Mouse (Mus musculus): Measurements from ENCODE around the gene Hes3. TPM values are rescaled to one million over a fixed set of nuclear protein-coding genes. Genes with fewer than 3 reads are reported as not detected.

Gene Hes3
- polyA plus RNA-seq, 1 experiment from 2014 or later: 0.36 TPM

DNA sequence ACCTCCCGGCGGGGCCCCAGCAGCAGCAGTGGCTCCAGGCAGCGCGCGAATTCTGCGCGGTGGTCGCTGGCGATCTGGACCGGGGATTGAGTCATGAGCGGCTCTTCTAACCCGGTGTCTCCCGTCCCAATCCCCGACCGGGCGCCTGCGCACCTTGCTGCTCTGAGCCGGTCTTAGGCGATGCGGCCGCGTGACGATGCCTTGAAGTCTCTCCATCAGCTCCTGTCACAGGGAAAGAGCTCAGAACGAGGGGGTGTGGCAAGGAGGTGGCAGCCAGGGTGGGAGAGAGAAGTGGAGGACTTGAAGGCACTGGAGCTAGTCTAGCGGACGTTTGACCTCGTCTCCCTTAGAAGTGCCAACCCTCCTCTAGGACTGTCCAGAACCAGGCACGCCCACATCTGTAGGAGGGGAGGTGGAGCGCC lies 21.8 kb upstream of the Hes3 start:
- Histone ChIP-seq H3K9ac (replicated peaks; ENCODE audit: low read depth, low read length) (peak overlapping the region; percentile 54), H3K4me1 (ENCODE audit: control insufficient read depth, insufficient read depth, low read length) (peaks cover 9% of the 10 kb centered on the region; the same call in 1 of the 2 replicates), H3K36me3 (ENCODE audit: control insufficient read depth, insufficient read depth, low read length) (peaks cover 7% of the 10 kb centered on the region; the same call in 1 of the 2 replicates), H3K4me3 (ENCODE audit: low read depth, low read length) (peak overlapping the region; percentile 29), H3K27ac (ENCODE audit: low read depth, low read length) (no peak overlapping the region), H3K4me2 (ENCODE audit: low read depth, low read length) (peak overlapping the region; percentile 53), H3K9me3 (ENCODE audit: control insufficient read depth, low read length) (no peaks in the 10 kb centered on the region), H3K27me3 (ENCODE audit: control insufficient read depth, insufficient read depth, low read length) (peaks cover 65% of the 10 kb centered on the region)
- ATAC-seq (ENCODE audit: low read depth): peak; percentile 49; the same call in 1 of the 2 replicates
- WGBS: under 1% methylated on average over 29 of the region's 29 CpGs

- Histone ChIP-seq H3K9me3 (ENCODE audit: control insufficient read depth, low read length) (no peaks in the 10 kb centered on the region), H3K9ac (replicated peaks; ENCODE audit: low read depth, low read length) (no peak overlapping the region), H3K27ac (ENCODE audit: low read depth, low read length) (no peak overlapping the region), H3K27me3 (ENCODE audit: control insufficient read depth, insufficient read depth, low read length) (peaks cover 64% of the 10 kb centered on the region), H3K4me3 (ENCODE audit: low read depth, low read length) (no peak overlapping the region), H3K4me1 (ENCODE audit: control insufficient read depth, insufficient read depth, low read length) (peaks cover 9% of the 10 kb centered on the region; the same call in 1 of the 2 replicates), H3K4me2 (ENCODE audit: low read depth, low read length) (no peak overlapping the region), H3K36me3 (ENCODE audit: control insufficient read depth, insufficient read depth, low read length) (peaks cover 7% of the 10 kb centered on the region; the same call in 1 of the 2 replicates)
- WGBS: 5% methylated on average over 14 of the region's 14 CpGs
- ATAC-seq (ENCODE audit: low read depth): no peak
Observed at GRCm38 (mm10) chr4:152312186-152312585, 20.7 kb upstream of the Hes3 start.

- H3K4me2 ChIP-seq (ENCODE audit: low read depth, low read length): no peak overlapping the region
- 76% methylated on average over 9 of the region's 9 CpGs for WGBS
- H3K9ac ChIP-seq (replicated peaks; ENCODE audit: low read depth, low read length): no peak overlapping the region
- peaks cover 24% of the 10 kb centered on the region for H3K36me3 ChIP-seq (ENCODE audit: control insufficient read depth, insufficient read depth, low read length)
- no peak overlapping the region for H3K4me3 ChIP-seq (ENCODE audit: low read depth, low read length)
- H3K27me3 ChIP-seq (ENCODE audit: control insufficient read depth, insufficient read depth, low read length): peaks cover 23% of the 10 kb centered on the region
- peaks cover 4% of the 10 kb centered on the region; the same call in 1 of the 2 replicates for H3K4me1 ChIP-seq (ENCODE audit: control insufficient read depth, insufficient read depth, low read length)
- no peak overlapping the region for H3K27ac ChIP-seq (ENCODE audit: low read depth, low read length)
- no peak for ATAC-seq (ENCODE audit: low read depth)
- no peaks in the 10 kb centered on the region for H3K9me3 ChIP-seq (ENCODE audit: control insufficient read depth, low read length)
Observed at GRCm38 (mm10) chr4:152307542-152307941, 16.1 kb upstream of the Hes3 start.

GRCm38 (mm10) chr4:152305991-152306390 lies 14.5 kb upstream of the Hes3 start:
- H3K4me1 ChIP-seq (ENCODE audit: control insufficient read depth, insufficient read depth, low read length): peaks cover 4% of the 10 kb centered on the region; the same call in 1 of the 2 replicates
- WGBS: 45% methylated on average over 6 of the region's 6 CpGs

DNA sequence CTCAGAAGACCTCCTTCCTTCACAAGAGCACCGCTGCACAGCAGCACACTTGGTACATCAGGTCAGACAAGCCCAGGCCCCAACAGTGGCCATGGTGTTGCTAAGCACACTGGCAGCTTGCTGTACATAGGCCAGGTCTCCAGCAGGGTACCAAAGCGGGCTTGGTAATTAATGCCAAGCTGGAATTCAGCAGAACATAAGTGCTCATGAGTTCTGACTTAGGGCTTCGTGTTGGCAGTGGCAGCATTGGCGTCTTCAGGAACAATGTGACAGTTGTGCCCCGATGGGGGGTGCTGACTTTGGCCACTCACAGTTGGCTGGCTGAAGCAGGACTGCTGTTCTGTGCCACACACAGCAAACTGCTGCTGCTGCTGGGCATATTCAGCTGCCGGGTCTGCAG lies 13.2 kb upstream of the Hes3 start:
- Histone ChIP-seq H3K27me3 (ENCODE audit: control insufficient read depth, insufficient read depth, low read length) (no peaks in the 10 kb centered on the region), H3K9ac (replicated peaks; ENCODE audit: low read depth, low read length) (no peak overlapping the region), H3K36me3 (ENCODE audit: control insufficient read depth, insufficient read depth, low read length) (peaks cover 33% of the 10 kb centered on the region), H3K9me3 (ENCODE audit: control insufficient read depth, low read length) (no peaks in the 10 kb centered on the region), H3K4me3 (ENCODE audit: low read depth, low read length) (no peak overlapping the region), H3K4me2 (ENCODE audit: low read depth, low read length) (no peak overlapping the region), H3K27ac (ENCODE audit: low read depth, low read length) (no peak overlapping the region), H3K4me1 (ENCODE audit: control insufficient read depth, insufficient read depth, low read length) (peaks cover 4% of the 10 kb centered on the region; the same call in 1 of the 2 replicates)
- WGBS: 89% methylated on average over 6 of the region's 6 CpGs
- no peak for ATAC-seq (ENCODE audit: low read depth)

More at GRCm38 (mm10) chr4:152305991-152306390, 14.5 kb upstream of the Hes3 start:
- ATAC-seq (ENCODE audit: low read depth): no peak
- H3K36me3 ChIP-seq (ENCODE audit: control insufficient read depth, insufficient read depth, low read length): peaks cover 32% of the 10 kb centered on the region
- H3K9ac ChIP-seq (replicated peaks; ENCODE audit: low read depth, low read length): no peak overlapping the region; the same call in 1 of the 2 replicates
- no peaks in the 10 kb centered on the region for H3K9me3 ChIP-seq (ENCODE audit: control insufficient read depth, low read length)
- peaks cover 8% of the 10 kb centered on the region for H3K27me3 ChIP-seq (ENCODE audit: control insufficient read depth, insufficient read depth, low read length)
- H3K27ac ChIP-seq (ENCODE audit: low read depth, low read length): no peak overlapping the region
- H3K4me2 ChIP-seq (ENCODE audit: low read depth, low read length): no peak overlapping the region
- H3K4me3 ChIP-seq (ENCODE audit: low read depth, low read length): no peak overlapping the region

DNA sequence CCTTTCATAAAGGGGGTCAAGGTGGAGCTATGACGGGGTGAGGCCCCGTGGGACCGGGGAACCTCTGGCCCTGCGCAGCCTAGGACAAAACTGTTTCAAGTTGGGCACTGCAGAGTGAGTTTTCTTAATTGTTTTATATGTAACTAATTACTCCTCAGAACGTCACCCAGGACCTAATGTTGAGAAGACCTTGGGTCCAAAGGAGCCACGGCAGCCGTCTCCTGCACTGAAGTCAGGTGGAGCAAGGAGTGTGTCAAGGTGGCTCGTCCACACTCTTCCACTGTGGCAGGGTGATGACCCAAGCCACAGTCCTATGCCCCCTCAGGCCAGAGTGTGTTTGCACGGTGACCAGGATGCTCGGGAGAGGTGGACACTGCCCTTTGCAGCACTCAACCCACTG lies 11.7 kb upstream of the Hes3 start:
- ATAC-seq (ENCODE audit: low read depth): no peak
- peaks cover 26% of the 10 kb centered on the region for H3K36me3 ChIP-seq (ENCODE audit: control insufficient read depth, insufficient read depth, low read length)
- no peak overlapping the region for H3K4me2 ChIP-seq (ENCODE audit: low read depth, low read length)
- no peaks in the 10 kb centered on the region for H3K9me3 ChIP-seq (ENCODE audit: control insufficient read depth, low read length)
- H3K4me3 ChIP-seq (ENCODE audit: low read depth, low read length): no peak overlapping the region
- H3K27me3 ChIP-seq (ENCODE audit: control insufficient read depth, insufficient read depth, low read length): no peaks in the 10 kb centered on the region
- H3K9ac ChIP-seq (replicated peaks; ENCODE audit: low read depth, low read length): no peak overlapping the region
- no peak overlapping the region for H3K27ac ChIP-seq (ENCODE audit: low read depth, low read length)
- WGBS: 93% methylated on average over 10 of the region's 10 CpGs
- H3K4me1 ChIP-seq (ENCODE audit: control insufficient read depth, insufficient read depth, low read length): peaks cover 9% of the 10 kb centered on the region

- peaks cover 26% of the 10 kb centered on the region for H3K36me3 ChIP-seq (ENCODE audit: control insufficient read depth, insufficient read depth, low read length)
Observed at GRCm38 (mm10) chr4:152302012-152302411, 10.6 kb upstream of the Hes3 start.

DNA sequence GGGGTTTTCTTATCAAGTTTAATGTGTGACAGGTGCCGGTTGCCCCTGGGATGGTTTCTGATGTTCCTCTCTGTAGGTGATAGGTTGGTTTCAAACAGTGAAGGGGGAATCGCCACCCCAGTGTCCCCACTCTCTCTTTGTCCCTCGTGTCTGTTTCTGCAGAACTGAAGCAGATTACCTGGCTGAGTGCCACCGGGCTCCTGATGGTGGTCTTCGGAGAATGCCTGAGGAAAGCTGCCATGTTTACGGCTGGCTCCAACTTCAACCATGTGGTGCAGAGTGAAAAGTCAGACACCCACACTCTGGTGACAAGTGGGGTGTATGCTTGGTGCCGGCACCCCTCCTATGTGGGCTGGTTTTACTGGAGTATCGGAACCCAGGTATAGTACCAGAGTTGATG lies 8.9 kb upstream of the Hes3 start:
- 80% methylated on average over 8 of the region's 8 CpGs for WGBS
- Histone ChIP-seq H3K4me3 (ENCODE audit: low read depth, low read length) (no peak overlapping the region), H3K4me1 (ENCODE audit: control insufficient read depth, insufficient read depth, low read length) (peaks cover 11% of the 10 kb centered on the region), H3K27me3 (ENCODE audit: control insufficient read depth, insufficient read depth, low read length) (peaks cover 6% of the 10 kb centered on the region), H3K4me2 (ENCODE audit: low read depth, low read length) (no peak overlapping the region), H3K9ac (replicated peaks; ENCODE audit: low read depth, low read length) (no peak overlapping the region), H3K9me3 (ENCODE audit: control insufficient read depth, low read length) (no peaks in the 10 kb centered on the region), H3K27ac (ENCODE audit: low read depth, low read length) (no peak overlapping the region), H3K36me3 (ENCODE audit: control insufficient read depth, insufficient read depth, low read length) (peaks cover 26% of the 10 kb centered on the region)
- ATAC-seq (ENCODE audit: low read depth): no peak

More at GRCm38 (mm10) chr4:152302012-152302411, 10.6 kb upstream of the Hes3 start:
- Histone ChIP-seq H3K27me3 (ENCODE audit: control insufficient read depth, insufficient read depth, low read length) (no peaks in the 10 kb centered on the region), H3K4me2 (ENCODE audit: low read depth, low read length) (no peak overlapping the region), H3K9ac (replicated peaks; ENCODE audit: low read depth, low read length) (no peak overlapping the region), H3K4me3 (ENCODE audit: low read depth, low read length) (no peak overlapping the region), H3K4me1 (ENCODE audit: control insufficient read depth, insufficient read depth, low read length) (peaks cover 15% of the 10 kb centered on the region), H3K27ac (ENCODE audit: low read depth, low read length) (no peak overlapping the region), H3K9me3 (ENCODE audit: control insufficient read depth, low read length) (no peaks in the 10 kb centered on the region)
- 77% methylated on average over 11 of the region's 11 CpGs for WGBS
- ATAC-seq (ENCODE audit: low read depth): no peak

- Histone ChIP-seq H3K4me3 (ENCODE audit: low read depth, low read length) (no peak overlapping the region), H3K4me1 (ENCODE audit: control insufficient read depth, insufficient read depth, low read length) (peaks cover 11% of the 10 kb centered on the region), H3K4me2 (ENCODE audit: low read depth, low read length) (no peak overlapping the region), H3K27me3 (ENCODE audit: control insufficient read depth, insufficient read depth, low read length) (peaks cover 10% of the 10 kb centered on the region), H3K27ac (ENCODE audit: low read depth, low read length) (no peak overlapping the region), H3K9ac (replicated peaks; ENCODE audit: low read depth, low read length) (no peak overlapping the region), H3K9me3 (ENCODE audit: control insufficient read depth, low read length) (no peaks in the 10 kb centered on the region), H3K36me3 (ENCODE audit: control insufficient read depth, insufficient read depth, low read length) (peaks cover 22% of the 10 kb centered on the region)
- WGBS: 83% methylated on average over 14 of the region's 14 CpGs
- ATAC-seq (ENCODE audit: low read depth): no peak
Observed at GRCm38 (mm10) chr4:152298836-152299235, 7.4 kb upstream of the Hes3 start.

Data from neural tube, embryonic 14.5 days (tissue).